Mouse (Mus musculus): ENCODE data around the gene Bcas3.

- TF ChIP-seq CTCF (IDR thresholded peaks at IDR 0.05) (no peak), EP300 (IDR thresholded peaks at IDR 0.05) (no peak)
These were observed 427.3 kb downstream of the Bcas3 start for GRCm38 (mm10) chr11:85780303-85780702.
